Mouse (Mus musculus): ENCODE measurements at regions not wholly inside any gene's neighbourhood (a gene's known extent, or its start where the extent isn't known, plus 50 kb on each side); places are given as distances from the start of the nearest gene placed in this dataset.

DNA sequence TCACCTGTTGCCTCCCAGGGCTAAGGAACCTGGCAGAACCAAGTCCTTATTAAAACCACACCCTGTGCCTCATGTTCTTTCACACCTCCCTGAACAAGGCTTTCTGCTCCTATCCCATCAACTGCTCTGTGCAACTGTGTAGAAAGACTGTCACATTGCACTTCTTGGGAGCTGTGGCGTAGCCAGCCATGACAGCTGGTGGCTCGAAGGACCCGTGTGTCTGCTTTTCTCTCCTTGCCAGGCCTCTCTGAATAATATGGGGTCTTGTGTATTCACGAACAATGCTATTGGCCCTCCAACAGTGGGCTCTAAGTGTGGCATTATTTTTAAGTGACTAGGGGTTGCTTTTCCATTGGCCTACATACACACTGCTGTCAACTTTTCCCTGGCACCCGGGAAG is 347.3 kb downstream of the Cd83 start:
- no peak for ATAC-seq (replicated peaks in 1 of 2; ENCODE audit: insufficient read depth in 1 of 2, low FRiP score in 2 of 2, low TSS enrichment in 1 of 2, low read depth in 1 of 2, poor library complexity in 2 of 2, severe bottlenecking in 2 of 2)

DNA sequence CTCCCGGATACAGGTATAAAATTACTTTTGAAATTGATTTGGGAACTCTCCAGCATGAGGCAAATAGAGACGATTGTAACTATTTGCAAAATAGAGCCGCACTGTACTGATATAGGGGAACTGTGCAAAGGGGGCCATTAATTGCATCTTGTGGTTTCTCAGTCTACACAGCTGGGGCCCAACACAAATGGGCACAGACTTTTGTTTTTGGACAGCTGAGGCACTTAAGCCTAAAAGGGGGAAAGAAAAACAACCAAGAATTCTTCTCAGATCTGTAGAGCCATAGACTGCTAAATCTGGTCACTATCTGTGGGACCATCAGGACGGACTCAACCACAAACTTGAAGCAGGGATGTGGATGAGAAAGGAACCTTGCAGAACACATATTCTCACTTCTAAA is 347.9 kb downstream of the Cd83 start:
- no peak for ATAC-seq (replicated peaks in 1 of 2; ENCODE audit: insufficient read depth in 1 of 2, low FRiP score in 2 of 2, low TSS enrichment in 1 of 2, low read depth in 1 of 2, poor library complexity in 2 of 2, severe bottlenecking in 2 of 2)

- ATAC-seq (replicated peaks in 1 of 2; ENCODE audit: insufficient read depth in 1 of 2, low FRiP score in 2 of 2, low TSS enrichment in 1 of 2, low read depth in 1 of 2, poor library complexity in 2 of 2, severe bottlenecking in 2 of 2), result no peak
These were observed 348.9 kb downstream of the Cd83 start for GRCm38 (mm10) chr13:44133436-44133835.

- ATAC-seq (replicated peaks in 1 of 2; ENCODE audit: insufficient read depth in 1 of 2, low FRiP score in 2 of 2, low TSS enrichment in 1 of 2, low read depth in 1 of 2, poor library complexity in 2 of 2, severe bottlenecking in 2 of 2), result no peak
These were observed 356.6 kb downstream of the Cd83 start for GRCm38 (mm10) chr13:44141181-44141580.

GRCm38 (mm10) chr13:44145441-44145840 is 360.9 kb downstream of the Cd83 start:
- ATAC-seq (replicated peaks in 1 of 2; ENCODE audit: insufficient read depth in 1 of 2, low FRiP score in 2 of 2, low TSS enrichment in 1 of 2, low read depth in 1 of 2, poor library complexity in 2 of 2, severe bottlenecking in 2 of 2), result no peak

- no peak for ATAC-seq (replicated peaks in 1 of 2; ENCODE audit: insufficient read depth in 1 of 2, low FRiP score in 2 of 2, low TSS enrichment in 1 of 2, low read depth in 1 of 2, poor library complexity in 2 of 2, severe bottlenecking in 2 of 2)
These were observed 363.3 kb downstream of the Cd83 start for GRCm38 (mm10) chr13:44147841-44148240.

- ATAC-seq (replicated peaks in 1 of 2; ENCODE audit: insufficient read depth in 1 of 2, low FRiP score in 2 of 2, low TSS enrichment in 1 of 2, low read depth in 1 of 2, poor library complexity in 2 of 2, severe bottlenecking in 2 of 2), result no peak
These were observed 364.9 kb downstream of the Cd83 start for GRCm38 (mm10) chr13:44149499-44149898.

GRCm38 (mm10) chr13:44151526-44151925 is 367.0 kb downstream of the Cd83 start:
- no peak for ATAC-seq (replicated peaks in 1 of 2; ENCODE audit: insufficient read depth in 1 of 2, low FRiP score in 2 of 2, low TSS enrichment in 1 of 2, low read depth in 1 of 2, poor library complexity in 2 of 2, severe bottlenecking in 2 of 2)

- no peak for ATAC-seq (replicated peaks in 1 of 2; ENCODE audit: insufficient read depth in 1 of 2, low FRiP score in 2 of 2, low TSS enrichment in 1 of 2, low read depth in 1 of 2, poor library complexity in 2 of 2, severe bottlenecking in 2 of 2)
These were observed 368.4 kb downstream of the Cd83 start for GRCm38 (mm10) chr13:44152806-44153613.

DNA sequence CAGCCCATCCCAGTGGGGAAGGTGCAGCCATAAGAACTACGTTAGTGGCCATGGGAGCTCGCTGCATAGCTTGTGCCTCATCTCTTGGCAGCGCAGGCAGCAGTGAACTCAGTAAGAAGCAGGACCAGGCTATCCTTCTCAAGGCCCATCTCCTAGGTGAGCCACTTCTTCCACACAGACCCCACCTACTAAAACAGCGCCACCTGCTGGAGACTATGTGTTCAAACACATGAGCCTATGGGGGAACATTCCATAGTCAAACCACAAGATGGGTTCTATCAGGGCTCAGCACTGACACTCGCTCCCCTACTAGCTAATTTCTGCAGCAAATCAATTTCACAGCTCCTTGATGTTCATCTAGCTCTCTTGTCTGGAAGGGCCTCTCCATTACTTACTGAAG is 369.2 kb downstream of the Cd83 start:
- no peak for ATAC-seq (replicated peaks in 1 of 2; ENCODE audit: insufficient read depth in 1 of 2, low FRiP score in 2 of 2, low TSS enrichment in 1 of 2, low read depth in 1 of 2, poor library complexity in 2 of 2, severe bottlenecking in 2 of 2)

GRCm38 (mm10) chr13:44155956-44156355 is 371.4 kb downstream of the Cd83 start:
- ATAC-seq (replicated peaks in 1 of 2; ENCODE audit: insufficient read depth in 1 of 2, low FRiP score in 2 of 2, low TSS enrichment in 1 of 2, low read depth in 1 of 2, poor library complexity in 2 of 2, severe bottlenecking in 2 of 2), result no peak

- no peak for ATAC-seq (replicated peaks in 1 of 2; ENCODE audit: insufficient read depth in 1 of 2, low FRiP score in 2 of 2, low TSS enrichment in 1 of 2, low read depth in 1 of 2, poor library complexity in 2 of 2, severe bottlenecking in 2 of 2)
These were observed 372.0 kb downstream of the Cd83 start for GRCm38 (mm10) chr13:44156546-44156945.

GRCm38 (mm10) chr13:44157236-44157635 is 372.7 kb downstream of the Cd83 start:
- no peak for ATAC-seq (replicated peaks in 1 of 2; ENCODE audit: insufficient read depth in 1 of 2, low FRiP score in 2 of 2, low TSS enrichment in 1 of 2, low read depth in 1 of 2, poor library complexity in 2 of 2, severe bottlenecking in 2 of 2)

DNA sequence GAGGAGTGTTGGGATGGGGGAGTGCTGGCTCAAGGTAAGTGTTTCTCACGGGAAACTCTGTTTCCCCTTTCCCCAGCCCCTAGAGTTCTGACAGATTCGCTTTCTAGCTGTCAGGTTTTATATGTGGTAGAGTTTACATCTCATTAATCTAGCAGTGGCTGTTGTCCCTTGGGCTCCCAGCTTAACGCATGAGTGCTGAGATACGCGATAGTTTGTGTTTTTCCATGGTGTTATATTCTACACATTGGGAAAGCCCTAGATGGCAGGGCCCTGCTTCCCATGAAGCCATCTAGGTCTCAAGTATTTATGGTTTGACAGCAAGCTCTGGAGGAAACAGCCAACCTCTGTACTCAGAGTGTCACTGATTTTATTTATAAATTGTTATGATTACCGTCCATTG is 373.8 kb downstream of the Cd83 start:
- no peak for ATAC-seq (replicated peaks in 1 of 2; ENCODE audit: insufficient read depth in 1 of 2, low FRiP score in 2 of 2, low TSS enrichment in 1 of 2, low read depth in 1 of 2, poor library complexity in 2 of 2, severe bottlenecking in 2 of 2)

DNA sequence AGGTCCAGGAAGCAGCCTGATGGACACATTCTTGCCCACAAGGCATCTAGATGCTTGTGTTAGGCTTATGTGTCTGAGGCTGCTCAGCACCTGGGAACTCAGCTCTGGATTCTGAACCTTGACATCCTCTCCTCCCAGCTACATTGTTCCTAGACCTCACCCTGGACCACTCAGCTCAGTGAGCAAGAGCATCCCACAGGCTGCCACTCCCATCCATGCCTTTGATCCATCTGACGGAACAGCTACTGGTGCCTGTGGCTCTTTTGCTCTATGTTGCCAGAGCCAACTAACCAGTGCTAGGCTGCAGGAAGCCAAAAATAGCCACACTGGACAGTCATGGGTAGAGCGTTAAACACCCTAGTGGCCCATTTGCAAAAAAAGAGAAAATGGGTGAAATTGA is 374.8 kb downstream of the Cd83 start:
- ATAC-seq (replicated peaks in 1 of 2; ENCODE audit: insufficient read depth in 1 of 2, low FRiP score in 2 of 2, low TSS enrichment in 1 of 2, low read depth in 1 of 2, poor library complexity in 2 of 2, severe bottlenecking in 2 of 2), result no peak

GRCm38 (mm10) chr13:44164746-44165145 is 380.2 kb downstream of the Cd83 start:
- ATAC-seq (replicated peaks in 1 of 2; ENCODE audit: insufficient read depth in 1 of 2, low FRiP score in 2 of 2, low TSS enrichment in 1 of 2, low read depth in 1 of 2, poor library complexity in 2 of 2, severe bottlenecking in 2 of 2), result no peak

DNA sequence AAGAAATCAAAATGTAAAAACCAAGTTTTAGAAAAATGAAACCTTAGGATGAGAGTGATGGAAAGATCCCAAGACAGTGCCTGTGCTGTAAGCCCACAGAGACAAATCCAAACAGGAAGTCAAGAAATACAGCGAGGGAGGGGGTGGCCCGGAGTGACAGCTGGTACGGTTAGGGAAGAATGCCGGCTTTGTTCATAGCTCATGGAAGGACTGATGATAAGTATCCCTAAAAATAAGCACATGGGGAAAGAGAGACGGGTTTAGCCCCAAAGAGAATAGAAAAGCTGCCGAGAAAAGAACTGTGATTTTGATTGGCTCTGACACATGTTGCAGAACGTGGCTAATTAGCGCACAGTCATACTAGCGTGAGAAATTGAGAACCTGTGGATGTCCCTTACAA is 382.6 kb downstream of the Cd83 start:
- ATAC-seq (replicated peaks in 1 of 2; ENCODE audit: insufficient read depth in 1 of 2, low FRiP score in 2 of 2, low TSS enrichment in 1 of 2, low read depth in 1 of 2, poor library complexity in 2 of 2, severe bottlenecking in 2 of 2), result no peak

GRCm38 (mm10) chr13:44168186-44168585 is 383.6 kb downstream of the Cd83 start:
- no peak for ATAC-seq (replicated peaks in 1 of 2; ENCODE audit: insufficient read depth in 1 of 2, low FRiP score in 2 of 2, low TSS enrichment in 1 of 2, low read depth in 1 of 2, poor library complexity in 2 of 2, severe bottlenecking in 2 of 2)

DNA sequence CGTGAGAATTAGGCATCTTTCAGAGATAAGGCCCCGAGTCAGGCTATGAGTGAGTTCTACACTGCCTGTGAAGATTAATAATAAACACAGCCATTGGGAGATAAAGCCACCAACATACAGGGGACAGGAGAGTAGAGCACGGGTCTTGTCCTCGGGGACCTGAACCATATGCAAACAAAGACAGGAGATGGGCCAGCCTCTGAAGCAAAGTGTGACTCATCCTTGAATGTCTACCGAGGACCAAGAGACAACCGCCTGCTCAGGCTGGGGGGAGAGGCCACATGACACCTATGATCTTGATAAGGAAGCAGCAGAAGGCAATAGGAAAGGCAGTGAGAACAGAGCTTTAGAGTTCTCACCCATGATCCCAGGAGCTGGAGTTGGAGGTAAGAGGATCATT is 387.1 kb downstream of the Cd83 start:
- no peak for ATAC-seq (replicated peaks in 1 of 2; ENCODE audit: insufficient read depth in 1 of 2, low FRiP score in 2 of 2, low TSS enrichment in 1 of 2, low read depth in 1 of 2, poor library complexity in 2 of 2, severe bottlenecking in 2 of 2)

Data from hematopoietic stem cell, adult 5-6 weeks (primary cell).